Mouse (Mus musculus) small intestine, adult 2 months (tissue): Measurements from ENCODE around the gene Srrm3.

Source experiments
- CTCF ChIP-seq: fragments of 200-500 bp; IDR thresholded peaks from 2 replicates; pipeline ENCODE4 v1.5.1; 2012; ENCODE audit warnings: low read depth, mild to moderate bottlenecking, control low read depth, inconsistent platforms, low read length, moderate library complexity, mixed read lengths; ENCODE audit not compliant: insufficient replicate concordance, insufficient read length; ENCODE audit errors: extremely low read depth
- POLR2A ChIP-seq: fragments of 200-500 bp; IDR thresholded peaks from 2 replicates; pipeline ENCODE4 v1.6.1; 2012; ENCODE audit warnings: low read depth, mild to moderate bottlenecking, control low read depth, inconsistent platforms, low read length, moderate library complexity

GRCm38 (mm10) chr5:135911633-135912220, 105.0 kb downstream of the Srrm3 start:
- TF ChIP-seq CTCF (no peak), POLR2A (no peak)
